Mouse (Mus musculus): ENCODE data around the gene Sppl3.

DNA sequence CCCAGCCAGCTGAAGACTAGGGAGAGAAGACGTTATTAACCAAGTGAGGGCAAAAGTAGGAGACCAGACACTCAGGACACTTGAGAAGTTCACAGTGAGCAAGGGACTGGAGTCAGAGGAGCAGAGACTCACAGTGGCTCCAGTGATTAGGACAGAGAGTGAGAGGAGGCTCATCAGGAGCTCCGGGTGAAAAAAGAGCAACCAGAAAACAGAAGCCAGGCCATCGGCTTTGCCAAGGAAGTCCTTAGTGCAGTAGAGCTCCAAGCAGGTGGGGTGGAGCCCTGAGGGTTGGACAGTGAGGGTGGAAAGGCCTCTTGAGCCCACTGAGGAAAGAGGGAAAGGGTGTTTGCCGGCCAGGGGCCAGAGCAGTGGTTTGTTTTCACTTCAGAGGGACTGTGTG lies 7.9 kb downstream of the Sppl3 start:
- TF ChIP-seq POLR2A (IDR thresholded peaks at IDR 0.05; ENCODE audit: insufficient read depth, low read length): no peak
- TF ChIP-seq CTCF (IDR thresholded peaks at IDR 0.05; ENCODE audit: low read depth, low read length): no peak
- no peak for TF ChIP-seq EP300 (IDR thresholded peaks at IDR 0.05; ENCODE audit: insufficient read depth, low read depth, low read length)

All from ES-Bruce4 (cell line).